Mouse (Mus musculus): ENCODE measurements around the gene Spaca7. TPM values are rescaled to one million over a fixed set of nuclear protein-coding genes. Genes with fewer than 3 reads are reported as not detected.
A peak's percentile ranks its signal among the peaks of the same experiment; 100 is the strongest.
"Not testable (repeated sequence)": the region's sequence is repeated elsewhere in the genome, so short reads cannot be mapped to it uniquely, and the experiment has no call there.

The Spaca7 gene
- not detected in 2 replicates for polyA plus RNA-seq (2012; rRNA removed)

DNA sequence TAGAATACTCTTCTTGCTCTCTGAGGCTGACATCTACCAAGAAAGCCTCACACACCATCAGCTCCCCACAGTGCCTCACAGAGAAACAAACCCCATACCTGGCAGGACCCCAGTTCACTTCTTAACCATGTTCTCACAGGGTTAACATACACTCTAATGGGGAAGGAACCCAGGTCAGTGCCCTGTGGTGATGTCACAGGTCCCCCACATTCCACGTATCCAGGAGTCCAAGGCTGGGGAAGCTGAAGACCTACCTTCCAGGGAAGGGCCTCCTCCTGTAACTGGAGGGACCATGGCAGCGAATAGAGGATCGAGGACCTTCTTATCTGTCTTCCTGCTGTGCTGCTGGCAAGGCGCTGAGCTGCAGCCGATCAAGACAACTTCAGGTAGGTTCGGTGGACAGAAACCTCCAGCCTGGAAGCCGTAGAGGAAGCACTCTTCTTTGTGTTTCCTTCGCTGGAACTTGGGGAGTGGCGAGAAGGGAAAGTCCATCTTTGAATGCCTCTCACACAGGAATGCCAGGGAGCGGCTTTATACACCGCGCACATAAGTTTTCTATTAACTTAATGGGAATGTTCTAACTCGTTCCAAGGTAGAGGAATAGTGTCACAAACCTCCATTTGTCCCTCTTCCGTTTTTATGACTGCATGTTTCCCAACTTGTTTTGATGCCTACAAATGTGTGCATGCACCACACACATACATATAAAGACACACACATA lies at the start of gene Spaca7:
Spaca7 (plus strand) TSS at position 216 of the 721 bp plus-strand sequence.
- no peak for DNase-seq (ENCODE audit: extremely low spot score in 1 of 2, low spot score in 1 of 2)

DNA sequence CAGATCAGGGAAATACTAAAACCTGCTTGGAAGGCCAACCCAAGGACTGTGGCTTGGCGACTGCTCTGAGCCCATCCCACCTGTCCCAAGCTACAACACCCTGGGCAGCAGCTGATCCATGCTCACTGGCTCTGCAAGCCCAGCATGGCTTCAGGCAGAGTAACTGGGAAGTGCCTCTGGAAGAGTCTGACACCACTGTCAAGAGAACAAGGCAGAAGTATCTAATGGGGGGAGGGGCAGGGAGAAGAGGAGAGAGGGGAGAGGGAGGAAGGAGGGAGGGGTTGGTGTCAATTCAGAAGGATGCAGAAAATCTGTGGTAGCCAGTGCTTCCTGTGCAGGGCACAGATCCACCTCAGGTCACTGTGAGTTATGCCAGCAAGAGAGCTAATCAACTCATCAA lies 48.5 kb upstream of the Spaca7 start:
- DNase-seq (ENCODE audit: extremely low spot score in 1 of 2, low spot score in 1 of 2), result no peak

DNA sequence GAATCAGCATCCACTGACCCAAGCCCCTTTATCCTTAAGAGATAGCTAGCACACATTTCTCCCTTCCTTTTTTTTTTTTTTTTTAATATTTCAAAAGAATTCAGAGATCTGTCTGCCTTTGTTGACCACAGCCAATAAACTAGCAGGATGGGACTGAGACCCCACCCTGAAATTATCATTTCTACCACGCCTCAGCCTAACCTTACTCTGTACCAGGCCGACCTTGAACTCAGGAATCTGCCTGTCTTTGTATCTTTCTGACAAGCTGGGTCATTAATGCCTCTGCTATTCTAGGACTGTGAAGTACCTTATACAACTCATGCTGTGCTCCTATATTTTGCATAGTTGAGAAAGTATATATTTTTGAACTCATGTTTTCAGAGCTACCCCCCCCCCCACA lies 44.2 kb upstream of the Spaca7 start:
- DNase-seq (ENCODE audit: extremely low spot score in 1 of 2, low spot score in 1 of 2), result no peak

DNA sequence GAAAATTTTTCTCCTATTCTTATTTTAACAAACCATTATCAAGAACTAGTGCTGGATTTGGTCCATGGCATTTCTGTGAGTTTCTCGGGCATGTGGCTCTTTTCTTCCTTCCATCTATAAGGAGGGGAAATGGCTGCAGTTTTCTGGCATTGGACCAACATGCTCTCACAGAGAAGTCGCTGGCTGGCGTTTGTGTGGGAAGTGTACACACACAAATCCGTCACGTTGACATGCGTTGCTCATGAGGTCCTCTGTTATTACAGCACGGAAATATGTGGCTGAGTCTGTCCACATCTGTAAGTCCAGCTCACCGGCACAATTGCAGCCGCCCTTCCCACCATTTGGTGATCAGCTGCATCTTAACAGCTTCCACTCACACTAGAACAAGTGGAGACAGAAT lies 37.2 kb upstream of the Spaca7 start:
- peak in 1 of 2 experiments; percentile 27 for DNase-seq (ENCODE audit: extremely low spot score in 1 of 2, low spot score in 1 of 2)

DNA sequence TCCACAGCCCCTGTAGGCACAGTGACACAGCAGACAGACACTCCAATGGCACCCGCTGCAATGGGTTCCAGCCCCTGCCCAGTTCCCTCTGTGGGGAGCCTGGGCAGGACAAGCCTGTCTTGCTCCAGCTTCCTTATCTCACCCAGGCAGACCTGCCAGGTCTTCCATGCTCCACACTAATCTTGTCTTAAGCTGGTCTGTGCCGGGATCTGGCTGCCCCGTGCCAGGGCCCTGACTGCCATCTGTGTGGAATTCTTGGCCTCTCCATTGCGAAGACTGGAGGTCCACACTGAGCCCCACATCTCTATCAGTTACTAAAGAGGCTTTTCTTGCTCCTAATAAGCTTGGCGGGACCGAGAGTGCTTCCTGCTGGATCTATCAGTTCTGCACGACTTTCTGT lies 36.5 kb upstream of the Spaca7 start:
- DNase-seq (ENCODE audit: extremely low spot score in 1 of 2, low spot score in 1 of 2), result no peak

DNA sequence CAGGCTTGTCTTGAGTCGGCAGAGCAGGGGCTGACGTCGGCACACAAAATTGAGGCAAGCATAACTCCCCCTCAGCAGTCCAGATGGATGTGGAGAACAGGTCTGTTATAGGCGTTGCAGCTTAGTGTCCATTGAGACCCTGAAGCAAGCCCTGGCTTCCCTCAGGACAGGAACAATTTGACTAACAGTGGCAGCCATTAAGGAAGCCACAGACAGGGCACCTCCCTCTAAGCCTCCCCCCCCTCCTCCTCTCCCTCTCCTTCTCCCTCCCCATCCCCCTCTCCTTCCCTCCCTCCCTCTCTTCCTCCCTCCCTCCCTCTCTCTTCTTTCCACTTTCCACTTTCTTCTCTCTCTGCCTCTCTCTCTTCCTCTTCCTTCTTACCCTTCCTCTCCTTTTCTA lies 27.6 kb upstream of the Spaca7 start:
- DNase-seq (ENCODE audit: extremely low spot score in 1 of 2, low spot score in 1 of 2), result no peak

DNA sequence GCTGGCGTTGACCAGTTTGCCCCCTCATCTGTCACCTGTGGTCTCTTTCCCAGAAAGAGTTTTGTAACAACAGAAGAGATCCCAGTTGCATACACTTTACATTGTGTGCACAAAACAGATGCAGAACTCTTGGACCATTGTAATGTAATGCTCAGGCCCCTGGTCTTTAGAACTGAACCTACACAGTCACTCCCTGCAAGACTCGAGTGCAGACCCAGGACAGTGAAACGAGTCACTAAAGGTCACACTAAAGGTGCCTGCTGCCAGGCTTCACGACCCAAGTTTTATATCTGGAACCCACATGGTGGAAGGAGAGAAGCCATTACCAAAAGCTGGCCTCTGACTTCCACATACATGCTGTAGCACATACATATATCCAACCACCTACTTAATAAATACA lies 27.2 kb upstream of the Spaca7 start:
- no peak for DNase-seq (ENCODE audit: extremely low spot score in 1 of 2, low spot score in 1 of 2)

DNA sequence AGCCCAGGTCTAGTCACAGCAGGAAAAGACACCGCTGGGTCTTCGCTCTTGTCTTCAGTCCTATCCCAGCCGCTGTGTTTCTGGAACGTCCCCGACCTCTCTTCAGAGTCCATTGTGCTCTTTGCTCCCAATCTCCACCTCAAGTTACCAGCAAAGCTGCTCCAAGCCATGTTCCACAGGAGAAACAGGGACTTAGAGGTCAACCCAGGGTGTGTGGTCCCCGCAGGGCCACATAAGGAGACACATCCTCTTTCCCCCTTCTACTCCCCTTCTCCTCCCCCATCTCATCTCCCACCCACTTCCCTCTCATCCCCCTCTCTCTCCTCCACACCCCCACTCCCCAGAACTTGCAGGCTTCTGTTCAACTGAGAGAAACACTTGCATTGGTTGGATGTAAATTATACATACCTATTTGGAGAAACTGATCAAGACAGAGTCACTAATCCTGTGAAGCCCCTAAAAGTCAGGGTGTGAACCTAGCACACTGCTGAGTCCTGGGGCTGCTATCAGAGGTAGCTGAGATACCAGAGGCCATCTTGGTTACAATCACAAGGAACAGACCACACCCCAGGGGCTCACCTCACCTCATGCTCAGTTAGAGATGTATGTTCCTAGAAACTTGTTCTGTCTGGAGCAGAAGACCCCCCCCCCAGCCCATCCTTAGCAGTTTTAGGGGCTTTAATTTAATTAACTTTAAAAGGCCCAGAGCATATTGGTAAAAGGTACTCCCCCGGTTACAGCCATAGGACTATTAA lies 25.2 kb upstream of the Spaca7 start:
- no peak for DNase-seq (ENCODE audit: extremely low spot score in 1 of 2, low spot score in 1 of 2)

DNA sequence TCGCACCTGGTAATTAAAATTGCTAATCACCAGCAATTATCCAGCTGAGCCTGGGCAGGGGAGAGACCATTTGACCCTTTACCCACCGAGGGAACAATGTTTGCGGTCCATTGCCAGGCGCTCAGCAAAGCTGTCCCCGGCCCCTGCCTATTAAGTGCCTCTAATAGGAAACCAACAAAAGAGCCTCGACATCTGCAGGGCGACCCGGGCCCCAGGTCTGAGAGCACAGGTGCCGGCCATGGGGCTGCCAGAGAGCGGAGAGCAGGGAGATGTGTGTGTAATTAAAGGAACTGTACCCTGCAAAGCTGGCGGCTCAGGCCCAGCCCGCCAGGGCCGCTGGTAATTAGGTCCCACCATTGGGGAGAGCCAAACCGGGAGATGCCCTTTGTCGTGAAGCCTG lies 24.6 kb upstream of the Spaca7 start:
- no peak for DNase-seq (ENCODE audit: extremely low spot score in 1 of 2, low spot score in 1 of 2)

DNA sequence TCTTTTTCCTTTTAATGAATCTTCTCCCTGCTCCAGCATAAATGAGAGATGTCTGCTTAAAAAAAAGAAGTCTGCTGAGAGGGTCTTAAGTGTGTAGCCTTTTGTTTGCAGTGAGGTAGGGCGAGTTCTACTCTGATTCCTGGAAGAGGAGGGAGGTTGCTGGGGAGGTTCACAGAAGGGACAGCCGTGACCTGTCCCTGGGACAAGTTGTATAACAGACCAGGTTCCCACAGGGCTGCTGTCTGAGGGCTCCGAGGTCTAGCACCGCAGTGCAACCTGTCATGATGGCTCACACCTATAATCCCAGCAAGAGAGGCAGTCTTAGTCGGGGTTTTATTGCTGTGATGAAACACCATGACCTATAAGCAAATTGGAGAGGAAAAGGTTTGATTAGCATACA lies 24.1 kb upstream of the Spaca7 start:
- no peak for DNase-seq (ENCODE audit: extremely low spot score in 1 of 2, low spot score in 1 of 2)

DNA sequence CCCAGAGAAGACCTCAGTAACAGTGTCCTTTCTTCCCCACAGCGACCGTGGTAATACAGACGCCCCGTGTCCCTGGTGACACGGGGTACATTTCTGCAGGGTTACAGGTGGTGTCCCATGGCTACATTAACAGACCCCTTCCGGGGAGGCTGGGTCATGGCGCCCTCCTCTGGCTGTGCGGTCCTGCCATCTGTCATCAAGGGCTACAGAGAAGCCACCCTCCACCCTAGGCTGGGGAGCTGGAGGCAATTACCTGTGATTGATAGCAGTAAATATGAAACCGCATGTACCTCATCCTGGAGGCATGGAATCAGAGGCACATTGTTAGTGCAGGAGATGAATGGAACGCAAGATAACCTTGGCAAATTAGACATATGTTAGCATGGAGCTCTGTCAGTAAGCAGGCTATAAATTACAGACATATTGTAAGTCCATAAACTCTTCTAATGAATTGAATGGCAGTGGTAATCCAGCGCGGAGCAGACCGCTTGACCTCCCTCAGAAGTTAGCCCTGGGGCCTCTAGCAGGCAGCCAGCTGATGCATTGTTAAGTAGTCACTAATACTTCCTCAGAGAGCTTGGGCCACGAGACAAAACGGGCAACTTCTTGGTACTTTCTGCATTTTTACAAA lies 17.2 kb upstream of the Spaca7 start:
- peak in 1 of 2 experiments; percentile 16 for DNase-seq (ENCODE audit: extremely low spot score in 1 of 2, low spot score in 1 of 2)

DNA sequence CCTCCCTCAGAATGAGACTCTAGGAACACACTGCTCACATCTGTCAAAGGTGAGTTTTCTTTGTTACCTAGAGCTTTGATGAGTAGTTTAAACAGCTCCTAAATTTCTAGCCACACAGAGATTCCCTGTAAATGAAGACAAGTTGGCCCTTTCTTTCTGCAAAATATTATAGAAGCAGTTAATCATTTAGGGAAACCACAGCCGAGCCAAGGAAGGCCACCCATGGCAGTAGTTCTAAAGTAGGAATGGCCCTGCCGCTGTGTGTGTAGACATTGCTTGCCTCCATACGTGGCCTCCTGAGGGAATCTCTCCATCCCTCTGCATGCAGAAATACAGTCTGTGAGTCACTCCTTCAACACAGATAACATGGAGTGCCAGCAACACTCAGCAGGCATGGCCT lies 14.0 kb upstream of the Spaca7 start:
- no peak for DNase-seq (ENCODE audit: extremely low spot score in 1 of 2, low spot score in 1 of 2)

DNA sequence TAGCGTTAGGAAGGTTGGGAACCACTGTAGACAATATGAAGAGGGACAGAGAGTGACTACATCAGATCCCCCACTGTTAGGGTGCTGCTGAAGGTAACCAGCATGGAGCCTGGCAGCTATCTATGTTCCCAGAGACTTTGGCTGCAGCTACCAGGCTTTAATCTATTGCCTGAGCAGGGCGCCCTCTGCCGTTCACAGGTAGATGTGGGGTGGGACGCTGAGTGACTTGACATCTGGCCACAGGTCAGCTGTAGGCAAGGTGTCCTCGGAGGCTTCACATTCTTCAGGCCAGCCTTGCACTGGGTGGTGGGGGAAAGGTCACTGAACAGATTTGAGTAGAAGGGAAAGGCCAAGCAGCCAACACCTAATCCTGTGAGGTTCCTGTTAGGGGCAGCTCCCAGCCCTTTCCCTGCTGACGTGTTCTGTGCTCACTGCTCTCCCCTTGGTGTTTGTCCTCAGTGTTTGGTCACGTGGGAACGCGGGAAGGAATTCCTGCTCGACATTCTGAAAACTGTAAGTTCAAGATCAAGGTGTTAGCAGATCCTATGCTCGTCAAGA lies 11.3 kb upstream of the Spaca7 start:
- peak; percentile 28 to 86 for DNase-seq (ENCODE audit: extremely low spot score in 1 of 2, low spot score in 1 of 2)

DNA sequence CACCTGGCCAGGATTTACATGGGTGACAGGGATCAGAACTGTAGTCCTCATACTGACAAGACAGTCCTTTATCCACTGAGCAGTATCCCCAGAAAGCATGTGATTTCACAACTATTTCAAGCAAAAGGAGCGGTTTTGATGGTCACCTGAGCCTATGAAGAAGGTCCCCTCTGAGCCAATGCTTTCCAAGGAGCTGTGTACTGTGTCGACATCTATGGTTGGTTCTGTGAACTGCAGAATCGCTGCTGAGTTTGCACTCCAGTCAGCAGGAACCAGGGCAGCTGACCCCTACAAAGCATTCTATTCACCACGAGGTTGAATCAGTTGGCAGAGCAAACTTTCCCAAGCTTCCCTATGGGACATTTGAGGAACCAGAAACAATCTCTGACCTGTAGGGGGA lies 8.5 kb upstream of the Spaca7 start:
- DNase-seq (ENCODE audit: extremely low spot score in 1 of 2, low spot score in 1 of 2), result peak in 1 of 2 experiments; percentile 77

DNA sequence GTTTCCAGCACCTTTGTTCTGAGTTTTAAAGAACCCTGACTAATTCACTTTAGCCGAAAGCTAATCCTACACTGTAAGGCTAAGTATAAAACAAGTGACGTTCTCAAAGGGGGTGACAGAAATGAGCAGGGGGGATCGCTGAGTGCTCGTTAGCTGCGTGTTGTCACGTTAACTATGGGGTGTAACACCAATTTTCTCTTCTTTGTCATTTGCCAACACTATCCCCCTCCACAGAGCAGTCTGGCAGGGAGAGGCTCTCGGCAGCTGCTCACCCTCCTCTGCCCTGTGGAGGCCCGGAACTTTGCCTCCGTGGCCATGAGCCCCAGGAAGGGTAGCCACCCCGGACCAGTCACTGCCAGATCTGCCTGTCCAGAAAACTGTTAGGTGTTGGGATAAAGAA lies 7.3 kb upstream of the Spaca7 start:
- DNase-seq (ENCODE audit: extremely low spot score in 1 of 2, low spot score in 1 of 2), result no peak

DNA sequence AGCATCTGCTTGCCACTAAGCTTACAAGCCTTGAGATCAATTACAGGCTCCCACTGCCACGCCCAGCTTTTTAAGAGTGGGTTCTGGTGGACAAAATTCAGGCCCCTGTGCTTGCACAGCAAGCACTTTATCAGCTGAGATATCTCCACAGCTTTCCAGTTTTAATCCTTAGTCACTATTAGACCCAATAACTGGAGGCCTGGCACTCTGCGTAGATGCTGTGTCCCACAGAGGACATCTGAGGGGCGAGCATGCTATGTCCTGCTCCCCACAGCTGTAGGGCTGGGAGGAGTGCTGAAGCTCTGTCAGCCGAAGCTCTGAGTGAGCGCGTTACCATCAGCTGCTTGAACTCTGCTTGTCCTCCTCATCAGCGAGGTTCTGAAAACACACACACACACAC lies 6.3 kb upstream of the Spaca7 start:
- no peak for DNase-seq (ENCODE audit: extremely low spot score in 1 of 2, low spot score in 1 of 2)

DNA sequence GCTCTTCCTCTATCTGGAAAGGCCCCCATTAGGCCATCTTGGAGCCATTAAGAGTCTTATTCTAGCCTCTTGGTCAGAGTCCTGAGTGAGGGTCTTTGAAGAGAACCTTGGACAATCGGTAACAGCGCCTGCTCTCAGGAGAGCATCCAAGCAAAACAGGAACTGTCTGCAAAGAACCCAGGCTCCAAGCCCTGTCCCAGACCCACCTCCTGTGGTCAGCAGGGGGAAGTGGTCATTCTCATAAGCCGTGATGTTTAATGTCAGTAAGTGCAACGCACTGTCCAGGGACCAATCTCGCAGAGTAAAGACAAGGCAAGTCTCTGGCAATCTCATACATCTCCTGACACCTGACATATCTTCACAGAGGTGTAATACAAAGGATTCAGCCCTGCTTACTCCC lies 3.2 kb downstream of the Spaca7 start:
- DNase-seq (ENCODE audit: extremely low spot score in 1 of 2, low spot score in 1 of 2), result no peak

DNA sequence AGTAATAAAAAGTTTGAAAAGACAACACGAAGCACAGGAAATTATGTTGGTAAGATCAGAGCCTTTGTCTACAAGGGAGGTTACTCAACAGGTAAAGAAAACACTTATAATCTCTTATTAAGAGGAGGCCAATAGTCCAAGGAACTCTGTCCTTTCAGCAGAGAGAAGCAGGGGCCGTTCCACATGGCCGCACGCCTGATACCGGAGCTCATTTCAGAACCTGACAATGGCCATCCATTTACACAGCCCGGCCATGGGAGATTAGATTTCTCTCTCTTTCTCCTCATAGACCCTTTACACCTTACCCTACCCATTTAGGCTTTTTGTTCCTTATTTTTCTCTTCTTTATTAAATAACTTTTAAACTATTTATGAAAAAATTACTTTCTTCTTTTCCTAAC lies 3.9 kb downstream of the Spaca7 start:
- DNase-seq (ENCODE audit: extremely low spot score in 1 of 2, low spot score in 1 of 2), result no peak

DNA sequence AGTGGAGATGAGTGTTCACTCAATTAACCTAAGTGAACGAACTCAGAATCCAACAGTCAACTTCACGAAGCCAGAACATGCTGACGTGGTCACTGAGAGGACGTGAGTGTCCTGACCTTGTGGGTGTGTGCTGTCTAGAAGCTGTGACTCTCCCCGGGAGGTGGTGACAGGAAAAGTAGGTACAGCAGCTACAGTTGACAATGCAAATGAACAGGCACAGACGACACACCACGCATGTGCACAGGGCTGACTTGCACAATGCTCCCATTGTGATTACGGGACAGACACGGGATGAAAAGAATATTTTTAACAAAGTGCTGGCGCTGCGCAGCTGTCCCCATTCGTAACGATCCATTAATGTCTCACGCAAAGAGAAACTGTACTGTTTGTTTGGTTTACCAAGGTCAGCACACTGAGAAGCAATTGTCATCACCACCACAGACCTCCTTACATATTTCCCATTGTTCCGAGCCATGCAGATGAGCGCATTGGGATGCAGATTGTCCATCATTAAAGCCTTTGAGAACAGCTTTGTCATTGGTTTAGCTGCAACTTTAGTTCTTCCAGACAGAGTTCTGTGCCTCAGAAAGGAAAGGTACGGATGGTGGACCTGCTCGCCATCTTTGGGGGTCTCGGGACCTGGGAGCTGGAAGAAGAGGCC lies 6.6 kb downstream of the Spaca7 start:
- not testable (repeated sequence) for DNase-seq (ENCODE audit: extremely low spot score in 1 of 2, low spot score in 1 of 2)

DNA sequence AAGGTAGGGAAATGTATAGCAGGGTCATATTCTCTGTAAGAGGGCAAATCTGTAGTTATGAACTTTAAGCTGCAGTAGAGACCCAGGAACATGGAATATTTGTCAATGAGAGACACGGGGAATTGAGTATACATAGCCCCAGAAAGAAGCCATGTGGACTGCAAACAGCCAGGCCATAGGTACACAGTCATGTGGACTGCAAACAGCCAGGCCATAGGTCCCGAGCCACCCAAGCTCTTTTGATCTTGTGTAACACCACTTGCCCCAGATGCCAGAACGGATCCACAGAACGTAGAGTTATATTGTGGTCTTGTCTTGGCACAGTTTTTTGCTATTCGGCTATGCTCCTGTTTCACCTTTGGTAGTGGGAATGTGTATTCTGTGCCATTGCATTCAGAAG lies 11.0 kb downstream of the Spaca7 start:
- no peak for DNase-seq (ENCODE audit: extremely low spot score in 1 of 2, low spot score in 1 of 2)

DNA sequence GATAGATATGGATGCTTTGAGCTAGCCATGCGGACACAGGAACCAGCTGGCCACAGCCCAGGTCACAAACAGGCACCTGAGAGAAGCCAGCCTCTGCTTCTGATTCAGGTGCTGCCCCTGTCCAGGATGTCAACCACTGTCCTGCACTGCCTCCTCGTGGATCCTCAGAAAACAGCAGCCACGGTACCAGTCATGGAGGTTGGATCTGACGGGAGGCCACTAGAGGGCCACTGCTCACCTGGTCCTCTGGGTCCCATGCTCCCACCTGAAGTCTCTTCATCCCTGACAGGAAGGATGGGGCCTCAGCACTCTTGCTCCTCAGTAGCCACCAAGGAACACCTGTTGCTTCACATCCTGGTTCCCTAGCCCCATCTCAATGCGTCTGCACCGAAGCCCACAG lies 34.4 kb downstream of the Spaca7 start:
- peak; percentile 29 to 94 for DNase-seq (ENCODE audit: extremely low spot score in 1 of 2, low spot score in 1 of 2)
